Mouse (Mus musculus) urinary bladder, postnatal 14 days (tissue): ENCODE data around the gene Mup22.
"Not testable (repeated sequence)": the region's sequence is repeated elsewhere in the genome, so short reads cannot be mapped to it uniquely, and the experiment has no call there.

Experiments
- DNase-seq: peaks from one replicate; pipeline ENCODE4 v3.0.0; 2021; ENCODE audit warnings: low spot score

Gene Mup22

GRCm38 (mm10) chr4:60821363-60821762, at the start of gene Mup22:
Gene Mup22, minus strand, starts transcription at chr4:60821463.
- DNase-seq = not testable (repeated sequence)

GRCm38 (mm10) chr4:60840889-60841288, 19.6 kb upstream of the Mup22 start:
- not testable (repeated sequence) for DNase-seq
